Mouse (Mus musculus): ENCODE data around the gene Nlgn2. TPM values are rescaled to one million over a fixed set of nuclear protein-coding genes. Genes with fewer than 3 reads are reported as not detected.

Nlgn2 gene
- 19.1 and 22.4 TPM in 2 replicates for polyA plus RNA-seq (2015; fragmentation: Nextera tagmentation; extraction: Ambion mirVana)

GRCm38 (mm10) chr11:69837604-69837951 is at the start of gene Nlgn2:
Gene Nlgn2 (minus strand): TSS chr11:69837784.
- no peak; the same call in 1 of the 2 replicates for ATAC-seq
- whole genome bisulfite sequencing: 0% methylated on average over 19 of the region's 32 CpGs
- H3K4me3 ChIP-seq (ENCODE audit: low read length): peak within 1 kb of the TSS; percentile 87
- H3K9ac ChIP-seq (ENCODE audit: low read depth, low read length): peak within 1 kb of the TSS; percentile 94
- no peaks in the 10 kb centered on the region for H3K27me3 ChIP-seq (replicated peaks; ENCODE audit: control insufficient read depth, insufficient read depth, low read length)
- peaks cover 4% of the 10 kb centered on the region for H3K36me3 ChIP-seq (ENCODE audit: control insufficient read depth, insufficient read depth, low read length)
- H3K27ac ChIP-seq (ENCODE audit: low read depth, low read length): peak within 1 kb of the TSS; percentile 96
- H3K9me3 ChIP-seq (ENCODE audit: control insufficient read depth, low read length): no peaks in the 10 kb centered on the region
- H3K4me1 ChIP-seq (ENCODE audit: control insufficient read depth, insufficient read depth, low read depth, low read length): peaks cover 34% of the 10 kb centered on the region
- H3K4me2 ChIP-seq (ENCODE audit: low read length): peak within 1 kb of the TSS; percentile 89

- H3K27ac ChIP-seq (ENCODE audit: low read depth, low read length): no peak overlapping the region
- no peak overlapping the region for H3K4me3 ChIP-seq (ENCODE audit: low read length)
- no peaks in the 10 kb centered on the region for H3K9me3 ChIP-seq (ENCODE audit: control insufficient read depth, low read length)
- no peaks in the 10 kb centered on the region for H3K27me3 ChIP-seq (replicated peaks; ENCODE audit: control insufficient read depth, insufficient read depth, low read length)
- H3K36me3 ChIP-seq (ENCODE audit: control insufficient read depth, insufficient read depth, low read length): no peaks in the 10 kb centered on the region
- no peak overlapping the region for H3K9ac ChIP-seq (ENCODE audit: low read depth, low read length)
- H3K4me2 ChIP-seq (ENCODE audit: low read length): no peak overlapping the region
- ATAC-seq: no peak
- no peaks in the 10 kb centered on the region for H3K4me1 ChIP-seq (ENCODE audit: control insufficient read depth, insufficient read depth, low read depth, low read length)
- WGBS: 82% methylated on average over 8 of the region's 8 CpGs
Measured at GRCm38 (mm10) chr11:69886907-69887635, 49.5 kb upstream of the Nlgn2 start.

GRCm38 (mm10) chr11:69884663-69885062 is 47.1 kb upstream of the Nlgn2 start:
- H3K9me3 ChIP-seq (ENCODE audit: control insufficient read depth, low read length): no peaks in the 10 kb centered on the region
- WGBS: 76% methylated on average over 8 of the region's 8 CpGs
- H3K36me3 ChIP-seq (ENCODE audit: control insufficient read depth, insufficient read depth, low read length): no peaks in the 10 kb centered on the region
- no peak overlapping the region for H3K27ac ChIP-seq (ENCODE audit: low read depth, low read length)
- H3K9ac ChIP-seq (ENCODE audit: low read depth, low read length): no peak overlapping the region
- no peak overlapping the region for H3K4me2 ChIP-seq (ENCODE audit: low read length)
- H3K4me1 ChIP-seq (ENCODE audit: control insufficient read depth, insufficient read depth, low read depth, low read length): 0 out of 2 replicates have a peak, but pooled peaks cover 3% of the 10 kb centered on the region
- H3K4me3 ChIP-seq (ENCODE audit: low read length): no peak overlapping the region
- ATAC-seq: no peak
- H3K27me3 ChIP-seq (replicated peaks; ENCODE audit: control insufficient read depth, insufficient read depth, low read length): 0 out of 2 replicates have a peak, but pooled peaks cover 6% of the 10 kb centered on the region

- no peak overlapping the region for H3K4me3 ChIP-seq (ENCODE audit: low read length)
- H3K36me3 ChIP-seq (ENCODE audit: control insufficient read depth, insufficient read depth, low read length): no peaks in the 10 kb centered on the region
- H3K9ac ChIP-seq (ENCODE audit: low read depth, low read length): no peak overlapping the region
- ATAC-seq: no peak
- H3K4me2 ChIP-seq (ENCODE audit: low read length): no peak overlapping the region
- 0 out of 2 replicates have a peak, but pooled peaks cover 6% of the 10 kb centered on the region for H3K27me3 ChIP-seq (replicated peaks; ENCODE audit: control insufficient read depth, insufficient read depth, low read length)
- WGBS: 85% methylated on average over 9 of the region's 9 CpGs
- H3K4me1 ChIP-seq (ENCODE audit: control insufficient read depth, insufficient read depth, low read depth, low read length): peaks cover 3% of the 10 kb centered on the region; the same call in 1 of the 2 replicates
- H3K27ac ChIP-seq (ENCODE audit: low read depth, low read length): no peak overlapping the region
- H3K9me3 ChIP-seq (ENCODE audit: control insufficient read depth, low read length): no peaks in the 10 kb centered on the region
Measured at GRCm38 (mm10) chr11:69884240-69884639, 46.7 kb upstream of the Nlgn2 start.

- Histone ChIP-seq H3K27ac (ENCODE audit: low read depth, low read length) (no peak overlapping the region), H3K27me3 (replicated peaks; ENCODE audit: control insufficient read depth, insufficient read depth, low read length) (0 out of 2 replicates have a peak, but pooled peaks cover 6% of the 10 kb centered on the region), H3K36me3 (ENCODE audit: control insufficient read depth, insufficient read depth, low read length) (no peaks in the 10 kb centered on the region), H3K4me1 (ENCODE audit: control insufficient read depth, insufficient read depth, low read depth, low read length) (peaks cover 3% of the 10 kb centered on the region; the same call in 1 of the 2 replicates), H3K9me3 (ENCODE audit: control insufficient read depth, low read length) (no peaks in the 10 kb centered on the region), H3K9ac (ENCODE audit: low read depth, low read length) (no peak overlapping the region), H3K4me3 (ENCODE audit: low read length) (no peak overlapping the region), H3K4me2 (ENCODE audit: low read length) (no peak overlapping the region)
- WGBS: 86% methylated on average over 8 of the region's 8 CpGs
- no peak for ATAC-seq
Measured at GRCm38 (mm10) chr11:69883527-69884151, 46.1 kb upstream of the Nlgn2 start.

GRCm38 (mm10) chr11:69883066-69883465 is 45.5 kb upstream of the Nlgn2 start:
- Histone ChIP-seq H3K27me3 (replicated peaks; ENCODE audit: control insufficient read depth, insufficient read depth, low read length) (0 out of 2 replicates have a peak, but pooled peaks cover 6% of the 10 kb centered on the region), H3K36me3 (ENCODE audit: control insufficient read depth, insufficient read depth, low read length) (no peaks in the 10 kb centered on the region), H3K4me2 (ENCODE audit: low read length) (no peak overlapping the region), H3K4me3 (ENCODE audit: low read length) (no peak overlapping the region), H3K4me1 (ENCODE audit: control insufficient read depth, insufficient read depth, low read depth, low read length) (peaks cover 3% of the 10 kb centered on the region; the same call in 1 of the 2 replicates), H3K27ac (ENCODE audit: low read depth, low read length) (no peak overlapping the region), H3K9ac (ENCODE audit: low read depth, low read length) (no peak overlapping the region), H3K9me3 (ENCODE audit: control insufficient read depth, low read length) (no peaks in the 10 kb centered on the region)
- WGBS: 62% methylated on average over 4 of the region's 4 CpGs
- no peak for ATAC-seq

- Histone ChIP-seq H3K9ac (ENCODE audit: low read depth, low read length) (peak overlapping the region; percentile 63), H3K4me3 (ENCODE audit: low read length) (peak overlapping the region; percentile 50), H3K27me3 (replicated peaks; ENCODE audit: control insufficient read depth, insufficient read depth, low read length) (0 out of 2 replicates have a peak, but pooled peaks cover 6% of the 10 kb centered on the region), H3K36me3 (ENCODE audit: control insufficient read depth, insufficient read depth, low read length) (no peaks in the 10 kb centered on the region), H3K9me3 (ENCODE audit: control insufficient read depth, low read length) (no peaks in the 10 kb centered on the region), H3K27ac (ENCODE audit: low read depth, low read length) (no peak overlapping the region), H3K4me2 (ENCODE audit: low read length) (peak overlapping the region; percentile 84), H3K4me1 (ENCODE audit: control insufficient read depth, insufficient read depth, low read depth, low read length) (peaks cover 6% of the 10 kb centered on the region)
- WGBS: 63% methylated on average over 21 of the region's 21 CpGs
- ATAC-seq: no peak
Measured at GRCm38 (mm10) chr11:69881787-69882670, 44.4 kb upstream of the Nlgn2 start.

- H3K27me3 ChIP-seq (replicated peaks; ENCODE audit: control insufficient read depth, insufficient read depth, low read length): 0 out of 2 replicates have a peak, but pooled peaks cover 6% of the 10 kb centered on the region
- peak within 1 kb of the TSS; percentile 63 for H3K9ac ChIP-seq (ENCODE audit: low read depth, low read length)
- under 1% methylated on average over 46 of the region's 46 CpGs for WGBS
- H3K9me3 ChIP-seq (ENCODE audit: control insufficient read depth, low read length): no peaks in the 10 kb centered on the region
- H3K36me3 ChIP-seq (ENCODE audit: control insufficient read depth, insufficient read depth, low read length): no peaks in the 10 kb centered on the region
- peak within 1 kb of the TSS; percentile 50 for H3K4me3 ChIP-seq (ENCODE audit: low read length)
- peak within 1 kb of the TSS; percentile 84 for H3K4me2 ChIP-seq (ENCODE audit: low read length)
- peak; percentile 88 for ATAC-seq
- H3K4me1 ChIP-seq (ENCODE audit: control insufficient read depth, insufficient read depth, low read depth, low read length): peaks cover 6% of the 10 kb centered on the region
- H3K27ac ChIP-seq (ENCODE audit: low read depth, low read length): peak within 1 kb of the TSS; percentile 60; the same call in 1 of the 2 replicates
Measured at GRCm38 (mm10) chr11:69880853-69881603, 43.4 kb upstream of the Nlgn2 start, which contains the start of gene Kctd11. Gene Kctd11 (minus strand): TSS chr11:69881406.
